Mouse (Mus musculus) olfactory bulb, adult 2 months (tissue): ENCODE data around the gene Setd1b. TPM values are rescaled to one million over a fixed set of nuclear protein-coding genes. Genes with fewer than 3 reads are reported as not detected.

Experiments
- H3K27ac ChIP-seq: fragments of 200-500 bp; 2 replicates; pipeline ENCODE4 v1.5.1; 2012; ENCODE audit warnings: low read depth, low read length; ENCODE audit not compliant: insufficient read depth
- H3K4me1 ChIP-seq: fragments of 200-500 bp; 2 replicates; pipeline ENCODE4 v1.6.1; 2012; ENCODE audit warnings: low read length; ENCODE audit not compliant: control insufficient read depth, insufficient read depth
- H3K4me3 ChIP-seq: fragments of 200-500 bp; 2 replicates; pipeline ENCODE4 v1.5.1; 2012; ENCODE audit warnings: mild to moderate bottlenecking, low read depth, low read length, moderate library complexity; ENCODE audit not compliant: insufficient read depth
- CTCF ChIP-seq: fragments of 200-500 bp; IDR thresholded peaks from 2 replicates; pipeline ENCODE4 v1.5.1; 2012; ENCODE audit warnings: low read depth, mild to moderate bottlenecking, low read length, moderate library complexity; ENCODE audit not compliant: insufficient read depth
- POLR2A ChIP-seq: fragments of 200-500 bp; IDR thresholded peaks from 2 replicates; pipeline ENCODE4 v1.6.1; 2012; ENCODE audit warnings: mild to moderate bottlenecking, low read depth, low read length, moderate library complexity; ENCODE audit not compliant: insufficient read depth
- WGBS: fragments of 180-500 bp; shearing (Covaris S2); methylation state at CpG from one replicate; pipeline ENCODE4 v1.1.7; 2018; 5-methylcytosine and 5-hydroxymethylcytosine counted together
- polyA plus RNA-seq: library from polyadenylated mRNA; stranded (reverse); fragments of >200 nt; gene quantifications from 2 replicates; pipeline ENCODE4 v1.2.4, GENCODE M21; 2012; ENCODE audit warnings: low replicate concordance; ENCODE audit not compliant: missing spikeins, insufficient read depth, insufficient read length

Setd1b gene
- polyA plus RNA-seq, 1 experiment = not detected

GRCm38 (mm10) chr5:123169284-123169683 is 27.3 kb downstream of the Setd1b start, which contains the start of gene Psmd9:
TSS of gene Psmd9 (plus strand) at chr5:123169413.
- Histone ChIP-seq H3K4me3 (no peak within 1 kb of the TSS), H3K4me1 (peaks cover 16% of the 10 kb centered on the region), H3K27ac (peak within 1 kb of the TSS; percentile 9)
- no peak for TF ChIP-seq POLR2A
- TF ChIP-seq CTCF = no peak
- WGBS = 73% methylated on average over 5 of the region's 5 CpGs

- Histone ChIP-seq H3K4me1 (peaks cover 16% of the 10 kb centered on the region), H3K27ac (peak overlapping the region; percentile 9; the same call in 1 of the 2 replicates), H3K4me3 (no peak overlapping the region)
- 32% methylated on average over 9 of the region's 9 CpGs for WGBS
- TF ChIP-seq CTCF (no peak), POLR2A (no peak)
Observed at GRCm38 (mm10) chr5:123170365-123170764, 28.4 kb downstream of the Setd1b start.

GRCm38 (mm10) chr5:123171646-123172350 is 29.8 kb downstream of the Setd1b start:
- WGBS = 11% methylated on average over 22 of the region's 22 CpGs
- no peak overlapping the region for H3K27ac ChIP-seq
- peaks cover 16% of the 10 kb centered on the region for H3K4me1 ChIP-seq
- no peak for TF ChIP-seq POLR2A
- peak; percentile 92 for TF ChIP-seq CTCF
- H3K4me3 ChIP-seq = no peak overlapping the region

GRCm38 (mm10) chr5:123178792-123179191 is 36.8 kb downstream of the Setd1b start:
- TF ChIP-seq POLR2A (no peak), CTCF (no peak)

GRCm38 (mm10) chr5:123180390-123180789 is 38.4 kb downstream of the Setd1b start:
- Histone ChIP-seq H3K4me1 (no peaks in the 10 kb centered on the region), H3K27ac (no peak overlapping the region), H3K4me3 (no peak overlapping the region)
- 93% methylated on average over 15 of the region's 15 CpGs for WGBS
- TF ChIP-seq CTCF = no peak
- TF ChIP-seq POLR2A = no peak

More at GRCm38 (mm10) chr5:123178792-123179191, 36.8 kb downstream of the Setd1b start:
- 95% methylated on average over 5 of the region's 5 CpGs for WGBS
- Histone ChIP-seq H3K27ac (no peak overlapping the region), H3K4me3 (no peak overlapping the region), H3K4me1 (no peaks in the 10 kb centered on the region)

- no peak overlapping the region for H3K27ac ChIP-seq
- TF ChIP-seq CTCF (no peak), POLR2A (no peak)
- WGBS = 82% methylated on average over 6 of the region's 6 CpGs
- H3K4me3 ChIP-seq = no peak overlapping the region
- H3K4me1 ChIP-seq = no peaks in the 10 kb centered on the region; the same call in 1 of the 2 replicates
Observed at GRCm38 (mm10) chr5:123181536-123181935, 39.5 kb downstream of the Setd1b start.

GRCm38 (mm10) chr5:123182651-123183050 is 40.7 kb downstream of the Setd1b start, which contains the start of gene Hpd:
TSS of gene Hpd (minus strand) at chr5:123182727.
- TF ChIP-seq POLR2A = no peak
- no peak for TF ChIP-seq CTCF
- whole genome bisulfite sequencing = 91% methylated on average over 10 of the region's 10 CpGs
- no peaks in the 10 kb centered on the region; the same call in 1 of the 2 replicates for H3K4me1 ChIP-seq
- no peak within 1 kb of the TSS for H3K4me3 ChIP-seq
- no peak within 1 kb of the TSS for H3K27ac ChIP-seq

GRCm38 (mm10) chr5:123185966-123186365 is 44.0 kb downstream of the Setd1b start:
- Histone ChIP-seq H3K4me1 (no peaks in the 10 kb centered on the region; the same call in 1 of the 2 replicates), H3K27ac (no peak overlapping the region), H3K4me3 (no peak overlapping the region)
- WGBS = 47% methylated on average over 6 of the region's 6 CpGs
- TF ChIP-seq CTCF (no peak), POLR2A (no peak)

- 92% methylated on average over 3 of the region's 3 CpGs for WGBS
- TF ChIP-seq CTCF (no peak), POLR2A (no peak)
- Histone ChIP-seq H3K4me3 (no peak overlapping the region), H3K27ac (no peak overlapping the region), H3K4me1 (no peaks in the 10 kb centered on the region; the same call in 1 of the 2 replicates)
Observed at GRCm38 (mm10) chr5:123187306-123187705, 45.3 kb downstream of the Setd1b start.
